Mouse (Mus musculus) myocyte (in vitro differentiated cells): ENCODE measurements at regions not wholly inside any gene's neighbourhood (a gene's known extent, or its start where the extent isn't known, plus 50 kb on each side); places are given as distances from the start of the nearest gene placed in this dataset.

Source experiments
- H3K27me3 ChIP-seq: one replicate; pipeline ENCODE4 v1.6.1; 2011; ENCODE audit not compliant: control insufficient read depth, insufficient read depth, insufficient read length
- H3K36me3 ChIP-seq: one replicate; pipeline ENCODE4 v1.6.1; 2011; ENCODE audit not compliant: control insufficient read depth, insufficient read depth
- H3K4me2 ChIP-seq: one replicate; pipeline ENCODE4 v1.6.1; 2011; ENCODE audit warnings: low read depth, control low read depth
- H3K4me3 ChIP-seq: one replicate; pipeline ENCODE4 v1.5.1; 2011; ENCODE audit warnings: mild to moderate bottlenecking, control low read depth, moderate library complexity
- H3K79me2 ChIP-seq: one replicate; pipeline ENCODE4 v1.6.1; 2011; ENCODE audit not compliant: control insufficient read depth, insufficient read depth
- H3ac ChIP-seq: one replicate; pipeline ENCODE4 v1.6.1; 2011; ENCODE audit not compliant: control insufficient read depth, insufficient read length
- CEBPB ChIP-seq: IDR thresholded peaks from 2 replicates; pipeline ENCODE4 v1.6.1; 2011; ENCODE audit warnings: mild to moderate bottlenecking, moderate library complexity; ENCODE audit not compliant: poor library complexity, insufficient read depth, severe bottlenecking
- E2F4 ChIP-seq: IDR thresholded peaks from one replicate; pipeline ENCODE4 v1.6.1; 2011; ENCODE audit warnings: mild to moderate bottlenecking, control low read depth, moderate library complexity; ENCODE audit not compliant: insufficient read depth
- MAX ChIP-seq: IDR thresholded peaks from one replicate; pipeline ENCODE4 v1.6.1; 2011; ENCODE audit warnings: low read depth, mild to moderate bottlenecking, control low read depth
- MYOD1 ChIP-seq, 3 experiments: IDR thresholded peaks; one replicate each; pipeline ENCODE4 v1.6.1; 2011; ENCODE audit warnings: control low read depth in 2 of 3, low read depth in 2 of 3, mild to moderate bottlenecking in 2 of 3, moderate library complexity in 1 of 3; ENCODE audit not compliant: insufficient read length in 2 of 3, control insufficient read depth in 1 of 3
- MYOG ChIP-seq, 3 experiments: IDR thresholded peaks; one replicate each; pipeline ENCODE4 v1.6.1; 2011; ENCODE audit warnings: control low read depth in 2 of 3, low read depth in 2 of 3, mild to moderate bottlenecking in 2 of 3; ENCODE audit not compliant: insufficient read length in 2 of 3, control insufficient read depth in 1 of 3, insufficient read depth in 1 of 3
- POLR2A ChIP-seq: IDR thresholded peaks from one replicate; pipeline ENCODE4 v1.6.1; 2011; ENCODE audit warnings: low read depth, mild to moderate bottlenecking, control low read depth, moderate library complexity; ENCODE audit not compliant: insufficient read length
- POLR2AphosphoS2 ChIP-seq: IDR thresholded peaks from one replicate; pipeline ENCODE4 v1.6.1; 2011; ENCODE audit warnings: low read depth, control low read depth; ENCODE audit not compliant: insufficient read length
- REST ChIP-seq: IDR thresholded peaks from one replicate; pipeline ENCODE4 v1.6.1; 2011; ENCODE audit warnings: mild to moderate bottlenecking, control low read depth, moderate library complexity; ENCODE audit not compliant: insufficient read depth, insufficient read length
- SRF ChIP-seq: IDR thresholded peaks from one replicate; pipeline ENCODE4 v1.6.1; 2011; ENCODE audit warnings: low read depth; ENCODE audit not compliant: control insufficient read depth, insufficient read length
- TCF12 ChIP-seq: IDR thresholded peaks from one replicate; pipeline ENCODE4 v1.6.1; 2011; ENCODE audit warnings: mild to moderate bottlenecking, control low read depth; ENCODE audit not compliant: poor library complexity, insufficient read depth, severe bottlenecking
- TCF3 ChIP-seq: IDR thresholded peaks from one replicate; pipeline ENCODE4 v1.6.1; 2011; ENCODE audit warnings: low read depth, control low read depth; ENCODE audit not compliant: insufficient read length
- USF1 ChIP-seq: IDR thresholded peaks from one replicate; pipeline ENCODE4 v1.6.1; 2011; ENCODE audit warnings: low read depth, mild to moderate bottlenecking, control low read depth, moderate library complexity

DNA sequence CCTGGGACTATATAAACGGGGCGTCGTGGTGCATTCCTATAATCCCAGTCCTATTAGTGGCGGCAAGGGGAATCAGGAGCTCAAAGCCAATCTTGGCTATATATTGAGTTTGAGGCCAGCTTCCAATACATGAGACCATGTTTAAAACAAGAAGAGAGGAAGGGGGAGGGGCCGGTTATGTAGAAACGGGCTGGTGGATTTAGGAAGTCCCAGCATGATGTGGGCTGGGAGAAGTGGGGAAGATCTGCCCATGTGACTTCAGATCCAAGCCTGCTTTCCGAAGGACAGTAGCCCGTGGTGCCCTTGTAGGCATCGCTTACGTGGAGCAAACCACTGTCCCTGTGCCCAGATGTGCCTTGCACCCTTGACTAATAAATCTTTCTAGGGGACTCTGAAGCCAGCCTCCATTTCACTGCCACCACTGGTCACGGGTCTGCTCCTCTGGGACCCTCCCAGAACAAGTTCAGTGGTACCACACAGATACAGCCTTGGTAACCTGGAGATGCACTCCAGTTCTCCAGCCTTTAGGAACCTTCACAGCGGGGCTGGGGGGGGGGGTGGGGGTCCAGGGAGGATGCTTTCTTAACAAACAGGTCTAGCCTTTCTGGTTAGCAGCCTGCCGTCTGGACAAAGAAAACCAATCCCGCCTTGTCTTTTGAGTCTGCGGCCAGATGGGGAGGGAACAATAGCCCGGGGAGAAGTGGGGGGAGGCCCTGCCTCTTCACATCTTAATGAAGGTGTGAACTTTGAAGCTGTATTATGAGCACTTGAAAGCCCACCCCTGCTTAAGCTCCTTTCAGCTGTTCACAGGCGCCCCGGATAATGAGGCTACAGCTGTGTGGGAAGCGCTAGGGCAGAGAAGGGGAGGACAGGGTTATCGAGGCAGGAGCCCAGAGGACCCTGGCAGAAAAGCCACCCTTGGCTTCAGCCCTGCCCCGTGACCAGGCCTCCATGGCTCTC lies 141.2 kb upstream of the Rad23b start:
- H3K4me2 ChIP-seq: no peak overlapping the region
- H3K79me2 ChIP-seq: no peaks in the 10 kb centered on the region
- H3K36me3 ChIP-seq: no peaks in the 10 kb centered on the region
- no peak overlapping the region for H3ac ChIP-seq
- TF ChIP-seq POLR2AphosphoS2 (no peak), TCF3 (no peak), POLR2A (no peak), USF1 (no peak), E2F4 (no peak)
- H3K4me3 ChIP-seq: no peak overlapping the region
- H3K27me3 ChIP-seq: no peaks in the 10 kb centered on the region

DNA sequence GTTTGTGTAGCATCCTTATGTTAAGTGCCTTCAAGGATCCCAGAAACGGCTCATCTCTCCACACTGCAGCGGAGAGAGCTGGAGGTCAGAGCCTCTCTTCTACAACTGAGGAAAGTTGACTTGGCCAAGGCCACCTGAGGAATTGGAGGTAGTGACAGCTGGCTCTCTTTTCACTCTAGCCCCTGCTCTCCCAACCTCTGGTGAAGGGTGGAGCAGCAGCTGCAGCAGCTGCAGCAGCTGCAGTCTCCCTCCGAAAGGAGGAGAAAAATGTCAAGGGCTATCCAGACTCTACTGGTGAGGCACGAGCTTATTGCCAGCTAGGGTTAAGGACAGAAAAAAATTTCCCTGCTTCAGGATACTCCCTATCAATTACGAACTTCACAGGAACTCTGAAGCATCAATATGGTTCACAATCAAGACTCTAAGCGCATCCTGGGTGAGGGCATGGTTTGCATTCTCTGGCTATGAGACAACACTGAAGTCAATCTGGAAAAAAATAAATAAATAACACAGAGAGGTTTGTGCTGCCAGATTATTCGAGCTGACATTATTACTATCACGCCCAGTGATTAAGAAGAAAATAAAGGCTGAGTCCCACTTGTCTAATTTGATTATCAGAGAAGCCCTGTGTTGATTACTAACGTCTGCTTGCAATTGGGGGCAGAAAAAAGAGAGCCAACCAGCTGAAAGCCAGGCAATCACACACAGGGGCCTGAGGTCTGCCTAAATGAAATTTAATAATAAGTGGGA lies 134.2 kb upstream of the Rad23b start:
- H3K36me3 ChIP-seq: no peaks in the 10 kb centered on the region
- no peaks in the 10 kb centered on the region for H3K79me2 ChIP-seq
- no peak for TF ChIP-seq REST
- TF ChIP-seq E2F4: no peak
- TF ChIP-seq TCF12: no peak
- no peak for TF ChIP-seq CEBPB
- no peak for TF ChIP-seq POLR2AphosphoS2
- H3ac ChIP-seq: no peak overlapping the region
- H3K4me3 ChIP-seq: no peak overlapping the region
- H3K4me2 ChIP-seq: no peak overlapping the region
- H3K27me3 ChIP-seq: no peaks in the 10 kb centered on the region

DNA sequence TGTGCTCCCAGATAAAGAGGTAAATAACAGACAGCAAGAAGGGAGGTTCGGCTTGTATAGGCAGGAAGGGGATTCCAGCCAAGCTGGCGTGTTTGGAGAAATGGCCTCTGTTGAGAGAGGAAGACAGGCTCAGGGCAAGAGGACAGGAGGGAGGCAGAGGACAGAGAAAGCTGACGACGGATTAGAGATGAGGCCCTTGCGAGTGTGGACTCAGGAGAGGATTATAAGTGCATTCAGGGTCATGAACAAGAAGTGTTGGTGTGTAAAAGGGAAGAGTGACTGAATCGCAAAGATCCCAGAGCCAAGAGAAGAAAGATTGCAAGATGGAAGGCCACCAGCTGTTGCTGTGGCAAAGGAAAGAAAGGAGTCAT lies 133.7 kb upstream of the Rad23b start:
- TF ChIP-seq SRF (no peak), MYOD1 (IDR thresholded peaks at IDR 0.05; ENCODE audit: control insufficient read depth in 1 of 3, insufficient read length in 2 of 3, low read depth in 2 of 3) (no peak), REST (no peak), POLR2AphosphoS2 (no peak), MYOG (IDR thresholded peaks at IDR 0.05; ENCODE audit: control insufficient read depth in 1 of 3, insufficient read depth in 1 of 3, insufficient read length in 2 of 3, low read depth in 2 of 3) (no peak), CEBPB (no peak), USF1 (no peak), MAX (no peak), POLR2A (no peak), TCF12 (no peak), TCF3 (no peak), E2F4 (no peak)
- Histone ChIP-seq H3K27me3 (no peaks in the 10 kb centered on the region), H3K79me2 (no peaks in the 10 kb centered on the region), H3K36me3 (no peaks in the 10 kb centered on the region), H3K4me2 (no peak overlapping the region), H3ac (no peak overlapping the region), H3K4me3 (no peak overlapping the region)

DNA sequence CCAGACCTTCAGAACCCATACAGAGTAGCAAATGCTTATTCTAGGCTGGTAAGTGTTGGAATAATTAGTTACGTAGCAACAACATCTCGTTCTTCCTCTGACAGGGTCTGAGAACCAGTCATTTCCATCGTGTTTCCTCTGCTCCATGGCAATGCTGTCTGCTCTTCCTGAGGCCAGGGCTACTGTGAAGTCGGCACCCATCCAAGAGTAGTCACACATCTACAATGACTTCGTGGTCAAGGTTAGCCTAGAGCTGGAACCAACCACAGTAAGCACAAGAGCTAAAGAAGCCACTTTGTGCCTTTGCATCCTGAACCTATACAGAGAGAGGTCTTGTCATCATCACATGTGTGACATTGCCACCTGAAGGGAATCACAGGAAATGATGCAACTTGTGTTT lies 124.1 kb upstream of the Rad23b start:
- H3ac ChIP-seq: no peak overlapping the region
- no peaks in the 10 kb centered on the region for H3K27me3 ChIP-seq
- no peak overlapping the region for H3K4me2 ChIP-seq
- no peak for TF ChIP-seq TCF12
- H3K4me3 ChIP-seq: no peak overlapping the region
- no peaks in the 10 kb centered on the region for H3K79me2 ChIP-seq
- H3K36me3 ChIP-seq: no peaks in the 10 kb centered on the region

DNA sequence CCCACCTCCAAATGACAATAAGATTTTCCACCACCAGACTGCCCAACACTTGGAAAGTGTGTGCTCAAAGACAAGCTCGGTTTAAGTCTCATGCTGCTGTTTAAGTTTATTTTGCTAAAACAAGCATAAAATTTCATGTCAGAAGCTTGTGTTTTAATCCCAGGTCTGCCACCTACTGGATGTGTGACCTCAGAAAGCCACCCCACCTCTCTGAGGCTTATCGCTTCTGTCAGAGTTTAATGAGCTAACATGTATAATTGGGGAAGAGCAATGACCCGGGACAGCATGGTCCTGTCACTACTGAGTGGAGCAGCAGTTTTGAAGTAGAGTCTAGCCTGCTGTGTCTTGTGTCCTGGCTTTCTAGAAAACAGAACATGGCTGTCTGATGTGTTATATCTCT lies 122.4 kb upstream of the Rad23b start:
- H3K79me2 ChIP-seq: no peaks in the 10 kb centered on the region
- H3K36me3 ChIP-seq: no peaks in the 10 kb centered on the region
- no peak overlapping the region for H3K4me3 ChIP-seq
- no peaks in the 10 kb centered on the region for H3K27me3 ChIP-seq
- H3K4me2 ChIP-seq: no peak overlapping the region
- no peak overlapping the region for H3ac ChIP-seq
- TF ChIP-seq MAX (no peak), USF1 (no peak), POLR2AphosphoS2 (no peak)

DNA sequence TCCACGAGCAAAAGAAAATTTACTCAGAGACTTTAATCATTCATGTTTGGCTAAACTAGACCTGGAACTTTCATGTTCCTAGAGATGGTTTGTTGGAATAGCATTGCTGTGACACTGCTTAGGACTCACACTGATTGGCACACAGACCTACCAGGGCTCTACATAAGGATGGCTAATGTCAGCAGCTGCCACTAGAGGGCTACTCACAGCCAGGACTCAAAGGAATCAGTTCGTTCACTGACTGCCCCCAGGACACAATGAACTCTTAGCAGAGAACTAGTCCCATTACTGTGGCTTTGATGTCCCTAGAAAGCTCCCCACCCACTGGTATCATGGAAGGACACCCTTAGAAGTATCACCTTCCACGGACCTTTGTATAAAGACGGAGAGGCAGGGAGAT lies 118.3 kb upstream of the Rad23b start:
- no peak overlapping the region for H3K4me2 ChIP-seq
- TF ChIP-seq REST (no peak), USF1 (no peak), TCF3 (no peak), SRF (no peak), POLR2A (no peak), MYOD1 (IDR thresholded peaks at IDR 0.05; ENCODE audit: control insufficient read depth in 1 of 3, insufficient read length in 2 of 3, low read depth in 2 of 3) (no peak), TCF12 (no peak)
- no peaks in the 10 kb centered on the region for H3K27me3 ChIP-seq
- H3K79me2 ChIP-seq: no peaks in the 10 kb centered on the region
- H3K4me3 ChIP-seq: no peak overlapping the region
- H3ac ChIP-seq: no peak overlapping the region
- H3K36me3 ChIP-seq: no peaks in the 10 kb centered on the region
